ENCODE assay signal across 8 mouse cellular contexts in genomic region chr2:57238614-57239165, GRCm38 (mm10). TPM values are rescaled to one million over a fixed set of nuclear protein-coding genes. Genes with fewer than 3 reads are reported as not detected.
A peak's percentile ranks its signal among the peaks of the same experiment; 100 is the strongest.
DNase-seq lines count a peak whose midpoint lies in the region; ATAC-seq and TF ChIP-seq lines count a peak whose summit lies in the region.

No protein-coding gene starts in this region.

- no peaks in the 10 kb centered on the region for H3K9me3 ChIP-seq in forebrain, embryonic 16.5 days (ENCODE audit: control insufficient read depth, low read length)
- H3K9me3 ChIP-seq in limb, embryonic 15.5 days: no peaks in the 10 kb centered on the region

- no peaks in the 10 kb centered on the region for H3K27me3 ChIP-seq in forebrain, embryonic 16.5 days (replicated peaks; ENCODE audit: control insufficient read depth, insufficient read depth, low read length)
- no peaks in the 10 kb centered on the region for H3K27me3 ChIP-seq in limb, embryonic 15.5 days

- no peak for TF ChIP-seq CTCF in left cerebral cortex, adult 2 months (IDR thresholded peaks at IDR 0.05)

- peak; percentile 16 for ATAC-seq in forebrain, embryonic 16.5 days
- no peak for ATAC-seq in limb, embryonic 15.5 days (ENCODE audit: insufficient number of reproducible peaks, low FRiP score, low TSS enrichment, low read depth)

- intact Hi-C loops in left cerebral cortex, adult 2 months (cut with DNase I): loop anchor here (2.0 kb wide), 2 partner anchors 56 to 122 kb away; no protein-coding TSS in a partner anchor

- peak overlapping the region; percentile 92 for H3K4me2 ChIP-seq in forebrain, embryonic 16.5 days (ENCODE audit: low read length)
- peak overlapping the region; percentile 89 for H3K4me2 ChIP-seq in limb, embryonic 15.5 days

- 3% methylated on average over 17 of the region's 17 CpGs for WGBS in forebrain, embryonic 16.5 days
- WGBS in limb, embryonic 15.5 days: 4% methylated on average over 17 of the region's 17 CpGs

- H3K36me3 ChIP-seq in forebrain, embryonic 16.5 days (ENCODE audit: control insufficient read depth, insufficient read depth): no peaks in the 10 kb centered on the region
- no peaks in the 10 kb centered on the region for H3K36me3 ChIP-seq in limb, embryonic 15.5 days

- peak overlapping the region; percentile 89 for H3K9ac ChIP-seq in forebrain, embryonic 16.5 days (replicated peaks; ENCODE audit: low read depth, low read length)
- H3K9ac ChIP-seq in limb, embryonic 15.5 days: peak overlapping the region; percentile 81

- H3K4me3 ChIP-seq in left cerebral cortex, adult 2 months: peak overlapping the region; percentile 67
- peak overlapping the region; percentile 82 for H3K4me3 ChIP-seq in forebrain, embryonic 16.5 days (replicated peaks; ENCODE audit: low read length)
- H3K4me3 ChIP-seq in limb, embryonic 15.5 days: peak overlapping the region; percentile 75

- peaks cover 12% of the 10 kb centered on the region for H3K4me1 ChIP-seq in forebrain, embryonic 16.5 days (replicated peaks; ENCODE audit: control insufficient read depth, insufficient read depth, low read length)
- H3K4me1 ChIP-seq in limb, embryonic 15.5 days: peaks cover 10% of the 10 kb centered on the region

- peak overlapping the region; percentile 97 for H3K27ac ChIP-seq in left cerebral cortex, adult 2 months
- H3K27ac ChIP-seq in forebrain, embryonic 16.5 days (ENCODE audit: low read length): no peak overlapping the region
- H3K27ac ChIP-seq in limb, embryonic 15.5 days: peak overlapping the region; percentile 75

- DNase-seq in left cerebral cortex, adult 2 months (ENCODE audit: extremely low spot score in 1 of 2, low spot score in 2 of 2): peak in 1 of 2 experiments; percentile 12
- no peak for DNase-seq in left cerebral cortex, adult 11 months (ENCODE audit: low spot score)
- DNase-seq in WW6 (ENCODE audit: low read depth, low spot score): peak; percentile 71
- DNase-seq in naive thymus-derived CD4-positive, alpha-beta T cell, adult 2 months (ENCODE audit: low read depth): peak; percentile 91
- DNase-seq in frontal cortex, postnatal 25 days (ENCODE audit: low spot score in 2 of 2): no peak
- DNase-seq in left cerebral cortex, adult 18-20 months (ENCODE audit: low spot score in 2 of 2): no peak

RNA-seq across cellular contexts. Expression of gene Gpd2, which starts 1.3 kb away (rescaled TPM):
- 10 to 100 TPM; 92.8 to 98.0 TPM for total RNA-seq in left cerebral cortex, adult 2 months (2021)
- 28.5 and 31.2 TPM in 2 replicates for polyA plus RNA-seq in forebrain, embryonic 16.5 days (2015; fragmentation: Nextera tagmentation; extraction: Ambion mirVana)
- polyA plus RNA-seq in limb, embryonic 15.5 days (2015; fragmentation: Nextera tagmentation; extraction: Ambion mirVana): 12.5 and 13.0 TPM in 2 replicates
- 10 to 100 TPM; 88.3 to 91.8 TPM for total RNA-seq in left cerebral cortex, adult 18-20 months (2021)

Comparison
In these comparisons a context has a peak if more than half of its experiments do, and no peak if none do; other contexts are left out.
1. DNase-seq: peak in WW6 (single experiment) and naive thymus-derived CD4-positive, alpha-beta T cell, adult 2 months (single experiment); none in left cerebral cortex, adult 11 months (single experiment), frontal cortex, postnatal 25 days (0 of 2) and left cerebral cortex, adult 18-20 months (0 of 2).
2. Peak in every context shown above with its lines, with median percentiles within 50 percentile points of each other: H3K4me3 ChIP-seq.